Mouse (Mus musculus) embryo, embryonic 11 days (tissue): ENCODE measurements at regions not wholly inside any gene's neighbourhood (a gene's known extent, or its start where the extent isn't known, plus 50 kb on each side); places are given as distances from the start of the nearest gene placed in this dataset.
A peak's percentile ranks its signal among the peaks of the same experiment; 100 is the strongest.

Experiments used
- DNase-seq: peaks from one replicate; pipeline ENCODE4 v3.0.0-alpha.2; 2015

DNA sequence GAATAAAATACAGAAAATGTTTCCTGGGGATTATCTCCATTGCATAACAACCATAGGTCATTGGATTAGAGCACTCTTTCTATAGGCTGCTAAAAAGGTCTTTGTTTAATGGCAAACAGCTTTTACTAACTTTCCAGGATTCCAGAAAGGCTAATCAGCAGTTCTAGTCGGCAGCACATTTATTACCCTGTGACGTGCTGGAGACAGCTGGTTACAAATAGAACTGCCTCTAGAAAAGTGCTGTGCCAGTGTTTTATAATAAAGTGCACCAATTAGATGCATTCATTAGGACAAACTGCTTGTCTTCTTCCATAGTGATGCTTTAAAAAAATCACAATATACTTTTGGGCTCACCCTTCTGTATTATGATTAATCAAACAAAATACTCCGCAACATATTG, 466.2 kb downstream of the Pabpc4l start:
- DNase-seq, result peak; percentile 4

- no peak for DNase-seq
Observed at GRCm38 (mm10) chr3:45968655-45969054, 479.4 kb downstream of the Pabpc4l start.

GRCm38 (mm10) chr3:45934435-45934834, 513.6 kb downstream of the Pabpc4l start:
- DNase-seq, result no peak

- no peak for DNase-seq
Observed at GRCm38 (mm10) chr3:45924338-45924737, 523.7 kb downstream of the Pabpc4l start.
